Mouse (Mus musculus) limb, embryonic 11.5 days (tissue): ENCODE results near the gene Nrp2. TPM values are rescaled to one million over a fixed set of nuclear protein-coding genes. Genes with fewer than 3 reads are reported as not detected.

Experiments
- ATAC-seq: fragments of 200-750 bp; cut with Nextera tagmentation; 2 replicates; pipeline ENCODE4 v1.8.0; 2017; ENCODE audit warnings: low read depth; ENCODE audit not compliant: insufficient number of reproducible peaks, low FRiP score, low TSS enrichment
- DNase-seq: peaks from one replicate; pipeline ENCODE4 v3.0.0-alpha.2; 2015; ENCODE audit warnings: low spot score
- H3K27ac ChIP-seq: fragments of 300-500 bp; sonication (generic); replicated peaks from 2 replicates; pipeline ENCODE4 v1.5.1; 2014; ENCODE audit warnings: low read depth, mild to moderate bottlenecking, low read length
- H3K27me3 ChIP-seq: fragments of 300-500 bp; sonication (generic); 2 replicates; pipeline ENCODE4 v1.6.1; 2014; ENCODE audit warnings: mild to moderate bottlenecking, low read length, mixed read lengths; ENCODE audit not compliant: control insufficient read depth, insufficient read depth
- H3K36me3 ChIP-seq: fragments of 300-500 bp; sonication (generic); 2 replicates; pipeline ENCODE4 v1.6.1; 2014; ENCODE audit warnings: mild to moderate bottlenecking, low read length, moderate library complexity, mixed read lengths; ENCODE audit not compliant: control insufficient read depth, insufficient read depth
- H3K4me1 ChIP-seq: fragments of 300-500 bp; sonication (generic); 2 replicates; pipeline ENCODE4 v1.6.1; 2014; ENCODE audit warnings: low read length, mixed read lengths; ENCODE audit not compliant: control insufficient read depth, insufficient read depth
- H3K4me2 ChIP-seq: fragments of 300-500 bp; sonication (generic); 2 replicates; pipeline ENCODE4 v1.6.1; 2014; ENCODE audit warnings: low read depth, mild to moderate bottlenecking, moderate library complexity; ENCODE audit not compliant: severe bottlenecking
- H3K4me3 ChIP-seq: fragments of 300-500 bp; sonication (generic); 2 replicates; pipeline ENCODE4 v1.5.1; 2014; ENCODE audit warnings: low read depth, low read length
- H3K9ac ChIP-seq: fragments of 300-500 bp; sonication (generic); 2 replicates; pipeline ENCODE4 v1.6.1; 2014; ENCODE audit warnings: mild to moderate bottlenecking, low read length
- H3K9me3 ChIP-seq: fragments of 300-500 bp; sonication (generic); 2 replicates; pipeline ENCODE4 v1.6.1; 2016; ENCODE audit warnings: low read length; ENCODE audit not compliant: control insufficient read depth
- WGBS: fragments of 180-500 bp; shearing (Covaris S2); extraction: QIAGEN DNeasy Blood & Tissue Kit; methylation state at CpG from one replicate; pipeline ENCODE4 v1.1.7; 2014; 5-methylcytosine and 5-hydroxymethylcytosine counted together
- polyA plus RNA-seq: library from polyadenylated mRNA; unstranded; fragments of >200 nt; fragmentation: Nextera tagmentation; extraction: Ambion mirVana; gene quantifications from 2 replicates; pipeline ENCODE4 v1.2.1, GENCODE M21; 2014

Nrp2 gene
- polyA plus RNA-seq, 1 experiment from 2014 or later: 58.9 TPM

GRCm38 (mm10) chr1:62799427-62799826 lies 96.3 kb downstream of the Nrp2 start:
- ATAC-seq (no peak), DNase-seq (no peak)
- Histone ChIP-seq H3K9me3 (no peaks in the 10 kb centered on the region), H3K27ac (no peak overlapping the region), H3K4me2 (no peak overlapping the region), H3K27me3 (no peaks in the 10 kb centered on the region), H3K9ac (no peak overlapping the region), H3K4me1 (peaks cover 3% of the 10 kb centered on the region; the same call in 1 of the 2 replicates), H3K36me3 (no peaks in the 10 kb centered on the region), H3K4me3 (no peak overlapping the region)
- WGBS: 59% methylated on average over 4 of the region's 4 CpGs

- H3K27ac ChIP-seq: no peak overlapping the region
- no peak overlapping the region for H3K4me3 ChIP-seq
- no peaks in the 10 kb centered on the region for H3K27me3 ChIP-seq
- ATAC-seq (no peak), DNase-seq (no peak)
- 88% methylated on average over 5 of the region's 5 CpGs for WGBS
- no peak overlapping the region for H3K9ac ChIP-seq
- no peaks in the 10 kb centered on the region for H3K4me1 ChIP-seq
- no peaks in the 10 kb centered on the region for H3K36me3 ChIP-seq
- H3K4me2 ChIP-seq: no peak overlapping the region
- no peaks in the 10 kb centered on the region for H3K9me3 ChIP-seq
Observed at GRCm38 (mm10) chr1:62800351-62800750, 97.3 kb downstream of the Nrp2 start.

DNA sequence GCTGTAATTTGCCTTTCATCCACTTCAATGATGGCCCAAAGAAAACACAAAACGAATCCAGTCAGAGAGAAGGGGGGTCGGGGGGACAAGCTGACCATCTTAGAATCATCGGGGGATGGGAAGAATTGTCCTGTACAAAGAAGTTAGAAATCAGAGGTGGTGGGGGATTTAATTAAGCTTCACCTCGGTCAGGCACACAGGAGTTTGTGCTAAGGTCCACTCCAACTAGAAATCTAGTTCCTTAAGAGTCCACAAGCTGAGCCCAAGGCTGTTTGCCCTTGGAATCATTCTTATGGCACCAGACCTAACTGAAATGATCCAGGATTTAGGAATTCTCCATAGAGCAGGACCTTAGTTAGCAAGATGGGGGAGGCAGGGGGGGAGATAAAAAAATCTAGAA lies 98.3 kb downstream of the Nrp2 start:
- no peaks in the 10 kb centered on the region for H3K36me3 ChIP-seq
- WGBS: 68% methylated on average over 4 of the region's 4 CpGs
- no peaks in the 10 kb centered on the region for H3K9me3 ChIP-seq
- H3K27ac ChIP-seq: no peak overlapping the region
- ATAC-seq (no peak), DNase-seq (no peak)
- H3K27me3 ChIP-seq: no peaks in the 10 kb centered on the region
- H3K4me1 ChIP-seq: no peaks in the 10 kb centered on the region
- H3K9ac ChIP-seq: no peak overlapping the region
- H3K4me2 ChIP-seq: no peak overlapping the region
- H3K4me3 ChIP-seq: no peak overlapping the region

DNA sequence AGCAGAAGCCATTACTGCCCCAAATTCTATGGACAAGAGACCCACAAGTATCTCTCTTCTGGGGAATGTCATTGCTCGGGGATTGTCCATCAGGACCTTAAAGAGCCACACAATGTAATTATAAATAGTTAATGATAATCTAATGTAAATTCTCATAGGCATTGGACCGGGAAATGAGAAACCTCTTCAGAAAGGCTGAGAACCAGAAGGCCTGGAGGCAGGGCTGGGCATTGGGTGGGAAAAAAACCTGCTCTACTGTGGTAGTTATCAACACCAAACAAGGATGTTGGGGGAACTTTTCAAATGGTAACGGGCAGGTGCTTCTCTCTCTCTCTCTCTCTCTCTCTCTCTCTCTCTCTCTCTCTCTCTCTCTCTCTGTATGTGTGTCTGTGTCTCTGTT lies 98.8 kb downstream of the Nrp2 start:
- no peak for ATAC-seq
- 89% methylated on average over 3 of the region's 3 CpGs for WGBS
- no peak for DNase-seq

DNA sequence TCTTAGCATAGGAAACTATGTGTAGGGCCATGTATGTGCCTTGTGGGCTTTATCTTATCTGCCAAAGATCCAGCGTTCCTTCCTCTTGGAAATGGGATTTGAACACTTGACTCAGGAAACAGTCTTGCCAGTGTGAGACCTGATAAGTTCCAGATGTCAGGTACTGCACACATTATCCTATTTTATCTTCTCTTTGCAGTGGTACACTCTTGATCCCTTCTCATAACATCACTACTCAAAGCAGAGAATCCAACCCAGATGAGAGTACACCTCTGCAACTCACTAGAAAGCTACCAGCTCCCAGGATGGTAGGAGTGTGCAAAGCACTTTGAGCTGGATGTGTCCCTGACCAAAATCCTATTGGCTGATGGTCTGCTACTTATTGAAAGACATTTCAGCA lies 100.5 kb downstream of the Nrp2 start:
- no peaks in the 10 kb centered on the region for H3K4me1 ChIP-seq
- no peak overlapping the region for H3K4me3 ChIP-seq
- 79% methylated on average over 1 of the region's 1 CpGs for whole genome bisulfite sequencing
- no peaks in the 10 kb centered on the region for H3K36me3 ChIP-seq
- DNase-seq (no peak), ATAC-seq (no peak)
- no peak overlapping the region for H3K27ac ChIP-seq
- no peak overlapping the region for H3K9ac ChIP-seq
- H3K27me3 ChIP-seq: no peaks in the 10 kb centered on the region
- no peaks in the 10 kb centered on the region for H3K9me3 ChIP-seq
- no peak overlapping the region for H3K4me2 ChIP-seq

More for the DNA sequence above, 98.8 kb downstream of the Nrp2 start:
- Histone ChIP-seq H3K4me2 (no peak overlapping the region), H3K27me3 (no peaks in the 10 kb centered on the region), H3K4me1 (no peaks in the 10 kb centered on the region), H3K27ac (no peak overlapping the region), H3K9me3 (no peaks in the 10 kb centered on the region), H3K36me3 (no peaks in the 10 kb centered on the region), H3K4me3 (no peak overlapping the region), H3K9ac (no peak overlapping the region)

DNA sequence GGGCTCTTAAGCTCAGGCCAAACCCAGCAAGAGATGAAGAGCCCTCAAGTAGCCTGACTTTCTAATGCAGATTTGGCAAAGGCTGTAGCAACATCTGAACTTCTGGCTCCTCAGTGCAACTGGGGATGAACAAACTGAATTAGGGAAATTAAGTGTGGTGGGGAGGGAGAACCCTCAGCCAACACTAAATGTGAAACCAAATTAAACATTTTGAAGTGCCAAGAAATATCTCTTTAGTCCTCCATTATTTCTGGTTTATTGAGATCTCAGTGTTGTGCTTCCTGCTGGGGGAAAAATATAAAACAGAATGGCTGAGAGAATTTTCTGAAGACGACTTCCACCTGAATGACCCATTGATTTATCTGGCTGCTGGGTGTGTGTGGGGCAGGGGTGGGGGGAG lies 102.9 kb downstream of the Nrp2 start:
- Histone ChIP-seq H3K4me1 (no peaks in the 10 kb centered on the region), H3K27ac (no peak overlapping the region)

DNA sequence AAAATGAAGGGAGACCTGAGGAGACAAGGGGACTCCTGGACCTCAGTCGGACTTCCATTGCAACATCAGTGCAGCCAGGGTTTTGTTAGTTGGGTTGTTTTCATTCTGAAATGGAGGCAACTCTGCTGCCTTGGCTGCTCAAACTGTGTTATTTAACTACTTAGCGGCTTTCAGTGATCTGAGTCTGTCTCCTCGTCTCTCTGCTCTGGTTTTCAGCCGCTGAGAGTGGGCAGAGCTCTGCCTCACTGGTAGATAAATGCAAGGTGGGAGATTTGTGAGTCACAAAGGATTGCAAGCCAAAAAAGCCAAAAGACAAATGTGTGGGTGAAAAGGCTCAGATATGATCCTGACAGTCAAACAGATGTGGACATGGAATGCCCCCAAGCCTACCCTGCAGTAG lies 105.3 kb downstream of the Nrp2 start:
- H3K4me1 ChIP-seq: peaks cover 5% of the 10 kb centered on the region
- H3K4me3 ChIP-seq: no peak overlapping the region
- H3K27ac ChIP-seq: no peak overlapping the region
- H3K9me3 ChIP-seq: no peaks in the 10 kb centered on the region
- H3K9ac ChIP-seq: no peak overlapping the region
- WGBS: 82% methylated on average over 4 of the region's 4 CpGs
- ATAC-seq (no peak), DNase-seq (no peak)
- H3K27me3 ChIP-seq: no peaks in the 10 kb centered on the region
- no peaks in the 10 kb centered on the region for H3K36me3 ChIP-seq
- no peak overlapping the region for H3K4me2 ChIP-seq

More for the DNA sequence above, 102.9 kb downstream of the Nrp2 start:
- H3K27me3 ChIP-seq: no peaks in the 10 kb centered on the region
- no peak overlapping the region for H3K4me3 ChIP-seq
- 8% methylated on average over 1 of the region's 1 CpGs for whole genome bisulfite sequencing
- no peak overlapping the region for H3K4me2 ChIP-seq
- no peaks in the 10 kb centered on the region for H3K9me3 ChIP-seq
- DNase-seq (no peak), ATAC-seq (no peak)
- no peaks in the 10 kb centered on the region for H3K36me3 ChIP-seq
- H3K9ac ChIP-seq: no peak overlapping the region

GRCm38 (mm10) chr1:62809601-62810228 lies 106.6 kb downstream of the Nrp2 start:
- H3K36me3 ChIP-seq: no peaks in the 10 kb centered on the region
- H3K27ac ChIP-seq: no peak overlapping the region
- no peak overlapping the region for H3K9ac ChIP-seq
- ATAC-seq (no peak), DNase-seq (no peak)
- no peak overlapping the region for H3K4me2 ChIP-seq
- no peak overlapping the region for H3K4me3 ChIP-seq
- H3K27me3 ChIP-seq: no peaks in the 10 kb centered on the region
- peaks cover 6% of the 10 kb centered on the region for H3K4me1 ChIP-seq
- 78% methylated on average over 8 of the region's 8 CpGs for WGBS
- H3K9me3 ChIP-seq: no peaks in the 10 kb centered on the region

GRCm38 (mm10) chr1:62811141-62811540 lies 108.1 kb downstream of the Nrp2 start:
- Histone ChIP-seq H3K36me3 (no peaks in the 10 kb centered on the region; the same call in 1 of the 2 replicates), H3K9ac (no peak overlapping the region), H3K4me1 (peaks cover 6% of the 10 kb centered on the region), H3K27me3 (no peaks in the 10 kb centered on the region), H3K4me2 (no peak overlapping the region), H3K4me3 (no peak overlapping the region), H3K9me3 (no peaks in the 10 kb centered on the region), H3K27ac (no peak overlapping the region)
- DNase-seq (no peak), ATAC-seq (no peak)
- WGBS: 93% methylated on average over 7 of the region's 7 CpGs
